Mouse (Mus musculus): ENCODE measurements around the gene Hoxc9.

Hoxc9 gene

DNA sequence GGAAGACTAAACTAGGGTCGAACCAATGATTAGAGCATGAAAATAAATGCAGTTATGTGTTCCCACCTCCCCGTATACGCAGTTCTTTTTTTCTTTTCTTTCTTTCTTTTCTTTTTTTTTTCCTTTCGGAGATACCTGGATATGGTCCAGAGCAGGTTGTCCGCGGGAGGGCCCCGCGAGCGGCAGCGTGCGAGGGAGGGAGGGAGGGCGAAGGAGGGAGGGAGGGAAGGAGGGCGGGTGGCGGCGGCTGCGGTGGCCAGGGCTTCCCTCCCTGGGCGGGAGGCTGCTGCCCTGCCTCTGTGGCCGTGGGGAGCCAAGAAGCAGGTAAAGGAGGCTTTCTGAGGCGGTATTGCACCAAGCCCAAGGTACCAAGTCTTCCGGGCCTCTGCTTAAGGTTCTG, at the start of gene Hoxc9:
Gene Hoxc9 (plus strand): TSS at position 269 of the 400 bp plus-strand sequence.
- no peak for DNase-seq (ENCODE audit: low read depth)

DNA sequence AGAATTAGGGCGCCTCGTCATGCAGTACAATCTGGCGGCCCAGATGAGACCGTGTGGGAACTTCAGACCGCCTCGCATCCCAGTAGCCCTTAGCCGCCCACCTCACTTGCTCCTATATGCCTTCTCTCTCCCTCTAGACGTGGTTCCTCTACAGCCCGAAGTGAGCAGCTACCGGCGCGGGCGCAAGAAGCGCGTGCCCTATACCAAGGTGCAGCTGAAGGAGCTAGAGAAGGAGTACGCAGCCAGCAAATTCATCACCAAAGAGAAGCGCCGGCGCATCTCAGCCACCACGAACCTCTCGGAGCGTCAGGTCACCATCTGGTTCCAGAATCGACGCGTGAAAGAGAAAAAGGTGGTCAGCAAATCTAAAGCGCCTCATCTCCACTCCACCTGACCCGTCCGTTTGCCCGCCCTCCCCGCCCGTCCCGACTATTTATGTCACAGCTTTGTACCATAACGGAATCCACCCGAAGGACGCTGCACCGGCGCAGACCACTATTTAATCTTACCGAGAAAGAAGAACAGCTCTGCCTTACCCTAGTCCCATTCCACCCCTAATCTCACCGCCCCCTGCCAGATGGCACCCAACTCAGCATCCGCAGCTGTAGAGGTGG, 49.1 kb upstream of the Hoxc9 start:
- DNase-seq (ENCODE audit: low read depth), result no peak

- no peak for DNase-seq (ENCODE audit: low read depth)
Measured at GRCm38 (mm10) chr15:102931706-102932358, 44.4 kb upstream of the Hoxc9 start.

GRCm38 (mm10) chr15:102934438-102934837, 41.8 kb upstream of the Hoxc9 start:
- no peak for DNase-seq (ENCODE audit: low read depth)

DNA sequence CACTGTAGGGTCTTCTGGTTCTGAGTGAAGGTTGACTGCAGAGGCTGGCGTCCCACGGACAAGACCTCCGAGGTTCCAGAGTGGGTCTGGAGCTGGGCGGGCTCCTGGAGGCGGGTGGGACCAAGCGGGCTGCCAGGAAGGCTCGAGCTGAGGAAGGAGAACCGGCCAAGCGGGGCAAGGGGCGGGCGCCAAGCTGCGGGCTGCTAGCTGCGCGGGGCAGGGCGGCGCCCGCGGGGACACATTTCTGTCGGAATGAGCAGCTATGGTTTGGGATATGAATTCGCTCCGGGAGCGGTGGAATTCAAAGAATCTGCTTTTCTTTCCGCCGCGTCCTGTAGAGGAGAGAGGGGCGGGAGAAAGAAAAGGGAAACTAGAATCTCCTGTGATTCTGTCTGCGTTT, 41.3 kb upstream of the Hoxc9 start:
- no peak for DNase-seq (ENCODE audit: low read depth)

- DNase-seq (ENCODE audit: low read depth), result no peak
Measured at GRCm38 (mm10) chr15:102936279-102936972, 39.8 kb upstream of the Hoxc9 start, which contains the start of gene Hoxc12. TSS of gene Hoxc12 (plus strand) at chr15:102936757.

DNA sequence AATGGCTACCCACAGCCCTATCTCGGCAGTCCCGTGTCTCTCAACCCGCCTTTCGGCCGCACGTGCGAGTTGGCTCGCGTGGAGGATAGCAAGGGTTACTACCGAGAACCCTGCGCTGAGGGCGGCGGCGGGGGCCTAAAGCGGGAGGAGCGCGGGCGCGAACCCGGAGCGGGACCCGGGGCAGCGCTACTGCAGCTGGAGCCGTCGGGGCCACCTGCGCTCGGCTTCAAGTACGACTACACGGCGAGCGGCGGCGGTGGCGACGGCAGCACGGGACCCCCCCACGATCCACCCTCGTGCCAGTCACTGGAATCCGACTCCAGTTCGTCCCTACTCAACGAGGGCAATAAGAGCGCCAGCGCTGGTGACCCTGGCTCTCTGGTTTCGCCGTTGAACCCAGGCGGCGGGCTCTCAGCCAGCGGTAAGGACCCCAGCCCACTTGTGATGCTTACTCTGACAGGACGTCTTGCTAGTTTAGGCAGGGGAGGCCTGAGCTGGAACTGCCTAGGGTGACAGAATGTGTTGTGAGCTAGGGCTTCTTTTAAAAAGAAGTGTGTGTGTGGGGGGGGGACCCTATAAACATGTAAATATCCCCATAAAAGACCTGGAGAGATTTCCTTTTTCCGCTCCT, 39.1 kb upstream of the Hoxc9 start:
- no peak for DNase-seq (ENCODE audit: low read depth)

DNA sequence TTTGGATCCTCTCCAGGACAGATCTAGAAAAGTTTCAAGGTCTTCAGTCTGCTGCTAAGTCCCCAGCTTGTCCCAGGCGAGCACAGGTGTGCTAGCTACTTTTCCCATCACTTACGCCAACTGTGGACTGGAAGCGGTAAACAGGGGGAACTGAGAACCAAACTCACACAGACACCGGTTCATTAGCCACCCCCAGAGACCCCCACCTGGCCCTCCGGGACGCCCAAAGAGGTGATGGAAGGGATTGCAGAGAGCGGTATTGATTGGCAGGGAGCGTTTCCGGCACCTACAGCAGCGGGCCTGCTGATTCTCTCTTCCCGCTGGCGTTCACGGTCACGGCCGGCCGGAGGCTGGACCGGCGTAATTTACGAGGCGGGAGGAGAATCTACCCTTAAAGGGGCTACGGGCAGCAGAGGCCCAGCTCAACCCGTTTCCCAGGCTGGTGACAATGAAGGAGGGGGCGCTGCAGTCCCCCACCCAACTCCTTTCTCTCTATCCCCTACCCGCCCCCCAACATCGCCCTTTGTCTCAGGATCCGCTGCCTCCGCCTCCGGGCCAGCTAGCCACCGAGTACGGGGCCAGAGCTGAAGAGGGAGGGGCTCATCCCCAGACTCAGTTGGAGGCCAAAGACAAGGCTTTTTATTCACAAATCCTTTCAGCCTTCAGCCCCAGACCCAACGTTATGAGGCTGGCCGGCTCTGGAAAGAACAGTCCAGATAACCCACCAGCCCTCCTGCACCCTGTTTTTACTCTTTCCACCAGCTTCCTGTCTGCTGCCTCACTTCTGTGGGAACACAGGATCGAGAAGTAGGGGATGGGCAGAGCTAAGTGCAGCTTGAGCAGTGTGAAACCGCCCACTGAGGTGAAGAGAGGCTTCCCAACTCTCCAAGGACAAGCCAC, 36.7 kb upstream of the Hoxc9 start:
- DNase-seq (ENCODE audit: low read depth), result no peak

DNA sequence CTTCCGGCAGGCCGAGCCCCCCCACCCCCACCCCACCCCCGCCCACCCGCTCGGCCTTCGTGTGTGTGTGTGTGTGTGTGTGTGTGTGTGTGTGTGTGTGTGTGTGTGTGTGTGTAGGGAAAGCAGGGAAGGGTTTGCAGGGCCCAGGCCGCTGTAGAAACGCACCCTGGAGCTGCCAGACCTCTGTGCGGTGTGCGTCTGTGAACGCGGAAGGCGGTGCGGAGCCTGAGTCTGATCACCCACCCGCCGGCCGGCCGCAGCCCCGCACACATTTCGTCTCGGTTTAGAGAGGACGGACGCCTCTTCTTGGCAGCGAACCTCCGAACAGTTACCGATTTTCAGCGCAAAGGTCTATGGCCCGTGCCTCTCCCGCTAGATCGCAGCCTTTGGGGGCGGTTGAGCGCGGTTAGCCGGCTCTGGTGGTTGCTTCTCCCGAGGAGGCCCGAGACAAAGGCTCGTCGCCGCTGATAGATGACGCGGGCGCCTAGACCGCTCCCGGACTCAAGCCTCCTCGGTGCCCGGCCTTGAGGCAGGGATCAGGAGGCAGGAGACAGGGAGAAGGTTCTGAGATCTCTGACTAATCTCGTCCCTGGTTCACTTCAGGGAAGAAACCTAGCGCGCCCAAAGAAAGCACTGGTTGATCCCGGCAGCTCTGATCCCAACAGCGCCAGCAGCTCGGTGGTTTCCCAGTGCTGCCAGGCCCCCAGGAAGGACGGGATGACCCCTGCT, 33.3 kb upstream of the Hoxc9 start:
- no peak for DNase-seq (ENCODE audit: low read depth)

DNA sequence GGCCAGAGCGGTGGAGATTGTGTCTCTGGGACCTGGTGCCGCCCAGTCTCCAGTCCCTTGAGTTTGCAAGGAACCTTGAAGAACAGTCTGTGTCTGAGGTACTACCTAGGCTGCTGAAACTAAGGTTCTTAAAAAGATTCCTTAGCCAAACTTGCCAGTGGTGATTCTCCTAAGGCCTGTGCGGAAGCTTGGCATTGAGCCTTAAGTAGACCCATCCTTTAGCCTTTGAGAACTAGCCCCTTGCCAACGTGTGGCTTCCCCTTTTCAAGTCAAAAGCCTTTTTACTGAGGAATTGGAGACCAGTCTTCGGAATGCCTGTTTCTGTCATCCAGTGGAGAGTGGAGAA, 32.8 kb upstream of the Hoxc9 start:
- no peak for DNase-seq (ENCODE audit: low read depth)

DNA sequence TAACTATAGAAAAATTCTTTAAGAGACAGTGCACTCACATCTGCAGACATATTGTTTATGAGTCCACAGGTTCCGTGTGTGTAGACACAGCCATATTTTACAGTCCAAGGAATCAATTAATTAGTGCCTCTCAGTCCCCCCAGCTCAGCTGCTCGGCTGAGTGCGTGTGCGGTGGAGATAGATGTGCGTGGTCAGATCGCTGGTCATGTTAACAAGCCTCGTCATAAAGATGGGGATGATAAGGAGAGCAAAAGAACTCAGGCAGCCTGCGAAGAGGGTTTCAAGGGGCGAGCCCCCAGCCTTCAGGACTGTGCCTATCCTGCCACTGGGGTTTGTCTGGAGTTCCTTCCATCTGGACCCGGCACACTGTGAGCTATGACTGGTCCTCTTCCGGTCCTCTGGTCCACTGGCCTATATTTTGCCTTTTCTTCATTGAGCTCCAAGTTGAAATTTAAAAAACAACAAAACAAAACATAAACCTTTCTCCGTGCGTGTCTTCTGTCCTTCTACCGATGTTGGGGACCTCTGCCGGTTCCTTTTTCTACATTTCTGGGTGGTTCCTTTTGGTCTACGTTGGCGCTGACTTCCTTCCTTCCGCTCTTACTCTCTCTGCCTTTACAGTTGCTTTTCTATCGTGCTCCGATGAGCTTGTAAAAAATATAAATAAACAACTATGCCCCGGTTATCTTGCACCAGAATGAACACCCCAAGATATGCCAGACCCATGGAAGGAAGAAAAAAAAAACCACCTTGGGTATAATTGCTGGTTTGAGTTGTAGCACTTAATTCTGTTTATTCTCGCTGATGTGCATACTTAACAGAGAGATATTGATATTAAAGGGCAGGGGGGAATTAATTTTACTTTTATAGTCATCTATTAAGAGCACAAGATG, 30.8 kb upstream of the Hoxc9 start:
- no peak for DNase-seq (ENCODE audit: low read depth)

DNA sequence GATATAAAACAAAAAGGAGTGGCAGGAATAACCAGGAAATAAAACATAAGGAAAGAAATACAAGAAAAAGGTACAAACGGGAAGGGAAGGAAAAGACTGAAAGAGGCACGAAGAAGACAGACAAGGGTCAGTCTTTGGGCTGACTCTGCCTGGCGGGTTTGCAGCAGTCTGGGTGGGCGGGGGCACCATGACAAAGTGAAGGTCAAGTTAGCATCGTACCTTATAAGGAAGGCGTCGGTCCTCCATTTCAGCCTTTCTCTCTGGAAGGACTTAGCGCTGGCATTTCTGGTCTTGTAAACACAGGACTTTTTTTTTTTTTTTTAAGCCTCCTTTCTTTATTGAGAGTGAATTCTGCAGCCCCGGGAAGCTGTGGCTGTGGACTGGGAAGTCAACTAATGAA, 29.0 kb upstream of the Hoxc9 start:
- DNase-seq (ENCODE audit: low read depth), result no peak

- DNase-seq (ENCODE audit: low read depth), result no peak
Measured at GRCm38 (mm10) chr15:102948842-102949241, 27.4 kb upstream of the Hoxc9 start.

- DNase-seq (ENCODE audit: low read depth), result no peak
Measured at GRCm38 (mm10) chr15:102949696-102950095, 26.5 kb upstream of the Hoxc9 start.

- no peak for DNase-seq (ENCODE audit: low read depth)
Measured at GRCm38 (mm10) chr15:102950877-102951276, 25.4 kb upstream of the Hoxc9 start.

GRCm38 (mm10) chr15:102953561-102953960, 22.7 kb upstream of the Hoxc9 start:
- DNase-seq (ENCODE audit: low read depth), result no peak

GRCm38 (mm10) chr15:102954192-102955006, 21.8 kb upstream of the Hoxc9 start, which contains the start of gene Hoxc11:
TSS of gene Hoxc11 (plus strand) at chr15:102954427.
- no peak for DNase-seq (ENCODE audit: low read depth)

DNA sequence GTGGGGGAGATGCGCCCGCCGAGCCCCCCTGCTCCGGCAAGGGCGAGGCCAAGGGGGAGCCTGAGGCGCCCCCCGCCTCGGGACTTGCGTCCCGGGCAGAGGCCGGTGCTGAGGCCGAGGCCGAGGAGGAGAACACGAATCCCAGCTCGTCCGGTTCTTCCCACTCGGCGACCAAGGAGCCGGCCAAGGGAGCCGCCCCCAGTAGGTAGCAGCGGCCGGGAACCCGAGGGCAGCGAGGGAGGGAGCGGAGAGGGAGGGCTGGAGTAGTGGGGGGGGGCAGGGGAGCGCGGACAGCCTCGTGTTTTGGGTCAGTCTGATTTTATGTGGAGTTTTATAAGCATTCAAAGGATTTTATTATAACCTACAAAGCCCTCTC, 21.2 kb upstream of the Hoxc9 start:
- no peak for DNase-seq (ENCODE audit: low read depth)

All from c-Kit-positive CD71-negative TER-119-negative erythroid progenitor cells, embryonic 14.5 days (primary cell).